Mouse (Mus musculus) adrenal gland, postnatal 4 days (tissue): Measurements from ENCODE around the gene Capns1. TPM values are rescaled to one million over a fixed set of nuclear protein-coding genes. Genes with fewer than 3 reads are reported as not detected.
A peak's percentile ranks its signal among the peaks of the same experiment; 100 is the strongest.
"Not testable (repeated sequence)": the region's sequence is repeated elsewhere in the genome, so short reads cannot be mapped to it uniquely, and the experiment has no call there.

Experiments
- DNase-seq, 2 experiments: peaks; one replicate each; pipeline ENCODE4 v3.0.0; 2021 to 2022; ENCODE audit warnings: low spot score in 2 of 2, mixed read lengths in 2 of 2
- long read RNA-seq, 2 experiments: library from polyadenylated mRNA; stranded (forward); transcript quantifications; one replicate each; pipeline ENCODE4 v2.0.0; 2021
- total RNA-seq, 2 experiments: library from RNA; stranded (reverse); gene quantifications; 2 replicates each; pipeline ENCODE4 v1.2.3; 2021

Gene Capns1
- 100 to 1,000 TPM; 418 to 431 TPM for total RNA-seq
- long read RNA-seq, experiment 1, transcript Capns1-203 (11 exons, 1,429 nt), result major isoform, 22 of 55 reads
- long read RNA-seq, experiment 1, partial matches to known transcripts, result 20 of 55 reads
- long read RNA-seq, experiment 1, other reads (novel, unspliced or antisense), result 8 of 55 reads
- long read RNA-seq, experiment 2, transcript Capns1-203 (11 exons, 1,429 nt), result major isoform, 159 of 205 reads
- long read RNA-seq, experiment 2, partial matches to known transcripts, result 24 of 205 reads
- long read RNA-seq, experiment 2, other reads (novel, unspliced or antisense), result 13 of 205 reads

DNA sequence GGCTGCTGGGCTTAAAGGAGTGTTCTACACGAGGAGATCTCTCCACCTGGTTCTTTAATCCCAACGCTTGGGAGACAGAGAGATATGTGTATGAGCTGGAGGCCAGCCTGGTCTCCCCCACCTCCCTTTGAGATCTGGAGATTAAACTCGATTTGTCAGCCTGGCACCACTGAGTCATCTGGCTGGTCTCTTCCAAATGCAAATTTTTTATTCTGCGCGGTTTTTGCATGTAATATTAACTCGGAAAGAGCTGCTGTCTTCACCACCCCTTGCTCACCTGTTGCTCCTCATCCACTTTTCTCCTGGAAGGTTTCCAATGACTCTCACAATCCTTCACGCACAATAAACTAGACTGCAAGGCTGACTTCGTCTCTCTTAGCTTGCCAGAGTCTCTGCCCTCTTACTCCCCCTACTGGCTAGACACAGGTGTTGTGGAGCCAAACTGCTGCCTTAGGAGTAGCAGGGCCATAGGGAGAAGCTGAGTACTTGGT is at the start of gene Capns1:
TSS of gene Capns1 (minus strand) at position 331 of the 491 bp plus-strand sequence.
- DNase-seq, result no peak

DNA sequence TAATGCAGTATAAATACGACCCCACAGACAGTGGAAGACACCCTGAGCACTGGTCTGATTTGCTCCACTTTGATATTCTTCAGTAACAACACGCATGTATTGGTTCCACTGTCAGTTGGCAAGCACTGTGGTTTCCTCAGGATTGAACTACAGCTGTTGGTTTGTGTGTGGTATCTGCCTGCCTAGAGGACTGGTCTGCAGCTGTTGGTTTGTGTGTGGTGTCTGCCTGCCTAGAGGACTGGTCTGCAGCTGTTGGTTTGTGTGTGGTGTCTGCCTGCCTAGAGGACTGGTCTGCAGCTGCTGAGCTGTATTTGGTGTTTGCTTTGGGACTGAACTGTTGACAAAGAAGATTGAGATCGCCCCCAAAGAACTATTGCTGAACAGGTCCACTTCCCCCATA is 38.8 kb upstream of the Capns1 start:
- DNase-seq, result not testable (repeated sequence)

DNA sequence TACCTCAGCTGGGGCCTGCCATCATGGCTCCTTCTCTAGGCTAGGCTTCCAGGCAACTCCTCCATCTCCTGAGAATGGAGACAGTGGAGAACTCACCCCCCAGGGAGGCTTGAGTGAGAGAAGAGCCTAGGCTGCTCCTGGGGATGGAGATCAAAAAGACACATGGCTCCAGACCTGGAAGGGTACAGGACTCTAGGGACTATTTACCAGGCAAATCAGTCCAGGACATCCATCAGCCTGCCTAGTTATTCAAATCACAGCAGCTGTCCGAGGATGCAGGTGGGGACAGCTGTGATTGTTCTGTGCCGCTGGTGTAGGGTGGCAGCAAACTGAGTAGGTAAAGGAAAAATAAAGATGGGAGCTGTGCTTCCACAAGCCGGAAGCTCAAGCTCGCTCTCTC is 37.0 kb upstream of the Capns1 start, which contains the start of gene Ovol3:
TSS of gene Ovol3 (minus strand) at position 101 of the 400 bp plus-strand sequence.
- DNase-seq, result no peak

DNA sequence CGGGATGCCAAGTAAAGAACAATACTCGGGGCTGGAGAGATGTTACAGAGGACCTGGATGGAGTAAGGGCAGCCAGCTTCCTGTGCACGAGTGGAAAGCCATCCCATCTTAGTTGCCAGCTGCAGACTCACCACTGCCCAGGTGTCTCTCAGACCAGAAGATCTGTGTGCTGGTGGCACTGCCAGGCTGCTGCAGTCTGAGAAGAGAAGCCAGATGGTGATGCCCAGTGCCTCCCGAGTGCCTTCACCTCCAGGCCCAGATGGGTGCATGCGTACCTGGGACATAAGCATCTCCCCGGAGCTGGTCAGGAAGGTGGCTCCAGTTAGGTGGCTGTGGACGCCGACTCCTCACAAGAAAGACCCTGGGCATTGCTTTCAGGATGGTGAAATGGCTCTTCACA is 36.5 kb upstream of the Capns1 start:
- no peak for DNase-seq

DNA sequence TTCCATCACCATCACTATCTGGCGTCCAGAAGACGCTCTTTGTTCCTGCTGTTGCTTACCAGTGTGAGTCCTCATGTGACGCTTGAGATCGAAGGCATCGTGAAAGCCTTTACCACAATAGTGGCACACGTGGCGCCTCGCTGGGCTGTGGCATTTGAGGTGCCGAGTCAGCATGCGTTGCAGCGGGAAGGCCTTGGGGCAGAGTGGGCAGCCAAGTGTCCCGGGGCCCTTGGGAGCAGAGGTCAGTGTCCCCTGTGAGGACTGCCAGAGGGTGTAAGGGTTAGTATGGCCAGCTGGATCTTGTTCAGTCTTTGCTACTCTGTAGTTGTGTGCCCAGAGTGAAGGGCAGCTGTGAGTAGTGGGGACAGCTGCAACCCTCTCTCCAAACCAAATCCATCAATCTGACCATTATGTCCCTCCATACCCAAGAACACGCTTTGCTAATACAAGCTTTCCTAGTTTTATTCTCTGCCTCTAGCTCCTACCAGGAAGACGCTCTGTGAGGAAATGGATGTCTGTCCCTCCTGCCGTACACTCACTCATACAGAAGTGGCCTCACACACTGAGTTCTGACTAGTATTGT is 35.8 kb upstream of the Capns1 start:
- DNase-seq, result no peak

DNA sequence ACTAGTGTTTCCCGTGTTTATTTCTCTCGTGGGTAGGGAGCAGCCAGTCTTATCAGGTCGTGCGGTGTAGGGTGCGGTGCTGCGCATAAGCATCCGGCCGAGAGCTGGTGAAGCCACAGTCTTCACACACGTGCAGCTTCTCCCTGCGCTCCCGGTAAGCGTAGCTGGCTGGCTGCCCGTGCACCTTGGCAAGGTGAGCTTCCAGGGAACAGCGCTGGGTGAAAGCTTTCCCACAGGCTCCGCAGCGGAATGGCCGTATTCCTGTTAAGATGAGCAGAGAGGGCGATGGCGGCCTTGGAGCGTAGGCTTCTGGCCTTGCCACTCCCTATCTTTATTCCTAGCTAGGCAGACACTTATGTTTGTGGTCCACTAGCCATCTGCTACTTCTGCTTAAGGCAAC is 34.8 kb upstream of the Capns1 start:
- DNase-seq, result no peak

DNA sequence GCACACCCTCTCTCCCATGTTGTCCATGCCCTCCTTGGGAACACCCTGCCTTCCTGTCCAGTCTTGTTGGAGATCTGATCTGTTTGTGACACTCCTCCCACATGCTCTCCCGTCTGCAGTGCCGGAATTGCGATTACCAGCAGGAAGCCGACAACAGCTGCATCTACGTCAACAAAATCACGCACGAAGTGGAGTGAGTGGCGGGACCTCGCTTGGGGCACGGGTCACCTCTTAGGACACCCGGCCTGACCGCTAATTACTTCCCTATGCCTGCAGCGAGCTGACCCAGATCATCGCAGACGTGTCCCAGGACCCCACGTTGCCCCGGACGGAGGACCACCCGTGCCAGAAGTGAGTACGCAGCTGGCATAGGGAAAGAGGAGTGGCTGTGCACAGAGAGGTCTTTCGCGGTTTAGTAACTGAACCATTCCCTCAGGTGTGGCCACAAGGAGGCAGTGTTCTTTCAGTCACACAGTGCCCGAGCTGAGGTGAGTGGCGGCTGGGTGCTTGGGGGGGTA is 34.1 kb upstream of the Capns1 start:
- DNase-seq, result peak; percentile 21 to 34

DNA sequence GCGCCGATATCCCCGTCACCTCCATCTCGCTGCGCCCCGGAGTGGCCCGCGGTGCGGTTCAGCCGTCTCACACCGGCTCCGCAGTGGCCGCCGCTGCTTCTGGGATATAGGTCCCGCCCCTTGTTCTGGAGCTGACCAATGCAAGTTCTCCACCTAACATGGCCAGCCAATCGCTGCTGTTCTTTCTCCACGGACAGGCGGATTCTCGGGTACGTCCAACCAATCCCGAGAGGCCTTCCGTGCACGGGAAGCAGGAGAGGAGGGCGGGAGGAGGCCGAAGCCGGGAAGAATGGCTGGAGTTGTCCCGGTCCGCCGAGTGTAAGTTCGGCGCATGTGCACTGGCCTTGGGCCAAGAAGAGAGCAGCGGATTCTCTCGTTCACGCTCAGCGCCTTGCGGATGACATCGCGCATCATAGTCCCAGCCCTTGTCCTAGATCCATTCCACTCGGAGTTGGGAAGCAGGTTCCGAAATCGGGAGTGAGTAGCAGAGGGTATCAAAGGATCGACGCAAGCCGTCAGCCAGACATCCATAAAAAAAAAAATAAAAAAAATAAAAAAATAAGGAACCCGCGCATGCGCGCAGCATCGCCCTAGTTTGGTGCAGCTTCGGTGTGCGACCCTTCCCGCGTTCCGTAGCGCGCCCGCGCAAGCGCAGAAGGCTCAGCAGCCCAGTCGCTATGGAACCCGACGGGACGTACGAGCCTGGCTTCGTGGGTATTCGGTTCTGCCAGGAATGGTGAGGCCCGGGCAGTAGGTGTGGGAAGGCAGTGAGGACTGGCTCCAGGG is 33.3 kb upstream of the Capns1 start, which contains the start of the genes Polr2i and Tbcb:
TSS of gene Polr2i (plus strand) at position 280 of the 786 bp plus-strand sequence.
TSS of gene Tbcb (minus strand) at position 604 of the 786 bp plus-strand sequence.
- DNase-seq, result peak; percentile 95 to 96

DNA sequence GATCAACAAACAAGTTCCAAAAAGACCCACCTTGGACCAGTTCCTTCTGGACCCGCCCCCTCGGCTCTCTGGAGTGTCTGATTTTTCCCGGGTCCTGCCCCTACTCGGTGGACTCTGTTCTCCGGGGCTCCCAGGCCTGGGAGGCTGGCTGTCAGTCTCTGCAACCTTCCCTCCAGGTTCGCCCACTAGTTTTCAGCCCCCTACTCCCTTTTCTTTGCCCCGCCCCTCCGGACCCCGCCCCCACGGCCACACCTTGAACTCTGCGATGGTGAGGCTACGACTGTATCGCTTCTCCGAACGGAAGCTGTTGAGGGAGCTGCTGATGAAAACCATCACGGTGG is 32.7 kb upstream of the Capns1 start:
- DNase-seq, result no peak

DNA sequence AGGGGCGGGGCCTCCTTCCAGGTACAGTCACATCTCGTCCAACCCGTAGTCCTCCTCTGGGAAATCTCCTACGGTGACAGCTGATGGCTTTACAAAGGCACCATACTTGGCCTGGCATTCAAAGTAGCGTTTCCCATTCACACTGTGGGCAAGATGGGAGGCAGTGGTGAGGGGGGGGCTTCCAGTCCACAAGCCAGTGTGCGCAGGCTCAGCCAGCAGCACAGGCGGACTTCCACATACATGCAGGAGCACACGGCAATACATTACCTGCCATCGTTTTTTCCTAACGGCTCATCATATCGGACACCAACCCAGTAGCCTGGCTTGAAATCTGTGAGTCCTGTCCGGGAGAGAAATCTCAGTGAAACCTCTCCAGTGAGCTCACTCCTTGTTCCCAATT is 25.6 kb upstream of the Capns1 start:
- no peak for DNase-seq

DNA sequence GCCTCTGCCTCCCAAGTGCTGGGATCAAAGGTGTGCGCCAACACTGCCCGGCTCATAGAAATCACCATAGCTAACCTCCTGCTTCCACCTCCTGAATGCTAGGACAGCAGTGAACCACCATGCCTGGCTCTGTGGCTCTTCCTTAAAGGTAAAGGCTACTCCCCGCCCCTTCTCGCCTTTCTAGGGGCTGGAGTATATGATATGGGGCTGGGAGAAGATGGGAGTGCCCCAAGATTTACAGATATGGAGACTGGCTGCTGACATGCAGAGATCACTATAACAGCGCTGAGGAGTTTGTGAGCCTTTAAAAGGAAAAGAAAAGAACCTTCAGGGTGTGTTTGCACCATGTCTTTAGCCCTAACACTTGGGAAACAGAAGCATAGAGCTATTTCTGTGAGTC is 23.6 kb upstream of the Capns1 start:
- no peak for DNase-seq

DNA sequence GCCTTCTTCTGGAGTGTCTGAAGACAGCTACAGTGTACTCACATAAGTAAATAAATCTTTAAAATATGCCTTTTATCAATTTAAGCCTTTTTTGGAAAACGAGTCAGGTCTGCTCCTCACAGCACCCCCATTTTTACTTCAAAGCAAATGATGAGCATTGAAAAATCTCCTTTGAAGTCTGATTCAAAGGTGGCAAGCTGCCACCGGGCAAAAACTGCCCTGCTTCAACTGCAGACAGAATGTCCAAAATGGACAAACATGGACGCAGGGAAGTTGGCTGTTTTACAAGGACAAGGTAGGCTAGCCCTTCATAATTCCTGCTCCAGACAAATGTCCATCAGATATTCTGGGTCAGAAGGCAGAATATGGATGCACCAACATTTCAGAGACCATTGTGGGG is 22.8 kb upstream of the Capns1 start:
- DNase-seq, result no peak

DNA sequence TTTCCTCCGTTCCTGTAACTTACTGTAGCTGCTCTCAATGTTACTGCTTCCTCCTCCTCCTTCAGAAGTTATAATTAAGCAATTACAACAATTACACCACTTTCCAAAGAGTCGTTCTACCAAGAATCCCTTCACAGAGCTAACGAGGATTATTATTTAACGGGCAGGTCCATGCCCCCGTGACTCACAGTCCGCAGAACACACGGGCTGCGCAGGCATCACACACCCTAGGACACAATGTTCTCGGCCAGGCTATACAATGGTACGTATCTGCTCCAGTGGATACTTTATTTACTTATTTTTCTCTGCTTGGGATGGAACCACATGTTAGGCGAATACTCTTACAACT is 21.4 kb upstream of the Capns1 start:
- no peak for DNase-seq

DNA sequence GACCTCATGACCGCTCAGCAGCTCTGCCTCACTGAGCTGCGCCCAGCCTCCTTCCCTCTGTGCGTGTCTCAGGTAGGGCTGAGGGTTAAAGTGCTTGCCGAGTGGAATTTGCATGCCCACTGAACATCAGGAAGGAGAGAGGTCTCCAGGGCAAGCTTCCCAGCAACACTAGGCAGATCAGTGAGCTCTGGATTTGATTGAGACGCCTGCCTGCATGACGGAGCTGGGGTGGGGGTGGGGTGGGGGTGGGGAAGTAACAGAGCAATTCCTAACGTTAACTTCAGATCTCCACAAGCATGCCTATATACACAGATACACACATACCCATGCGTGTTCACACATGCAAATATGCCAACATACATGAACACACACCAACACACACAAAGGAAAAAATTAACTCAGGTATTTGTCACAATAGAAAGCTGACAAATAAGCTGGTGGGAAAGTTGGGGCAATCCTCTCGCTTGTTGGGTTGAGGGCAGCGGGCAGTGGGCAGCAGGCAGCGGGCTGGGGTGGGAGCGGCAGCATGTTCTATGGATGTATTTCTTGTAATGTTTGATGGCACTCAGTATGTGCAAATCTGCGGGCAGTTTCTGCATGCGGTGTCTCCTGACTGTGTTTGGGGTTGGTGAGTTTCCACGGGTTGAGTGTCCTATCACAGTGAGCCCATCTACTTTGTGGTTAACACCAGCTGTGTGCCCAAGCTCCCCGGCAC is 20.8 kb upstream of the Capns1 start:
- DNase-seq, result no peak

DNA sequence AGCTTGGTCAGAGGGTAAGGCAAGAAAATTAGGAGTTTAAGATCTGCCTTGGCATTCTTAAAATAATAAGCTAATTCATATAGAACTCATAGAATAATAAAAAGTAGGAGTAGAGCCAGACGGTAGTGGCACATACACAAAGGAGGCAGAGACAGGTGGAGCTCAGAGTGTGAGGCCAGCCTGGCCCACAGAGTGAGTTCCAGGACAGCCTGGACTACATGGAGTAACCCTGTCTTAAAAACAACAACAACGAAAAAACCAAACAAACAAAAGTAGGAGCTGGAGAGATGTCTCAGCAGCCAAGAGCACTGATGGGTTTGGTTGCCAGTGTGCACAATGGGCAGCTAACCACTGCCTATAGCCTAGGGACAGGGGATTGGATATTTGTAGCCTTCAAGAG is 18.7 kb upstream of the Capns1 start:
- no peak for DNase-seq

DNA sequence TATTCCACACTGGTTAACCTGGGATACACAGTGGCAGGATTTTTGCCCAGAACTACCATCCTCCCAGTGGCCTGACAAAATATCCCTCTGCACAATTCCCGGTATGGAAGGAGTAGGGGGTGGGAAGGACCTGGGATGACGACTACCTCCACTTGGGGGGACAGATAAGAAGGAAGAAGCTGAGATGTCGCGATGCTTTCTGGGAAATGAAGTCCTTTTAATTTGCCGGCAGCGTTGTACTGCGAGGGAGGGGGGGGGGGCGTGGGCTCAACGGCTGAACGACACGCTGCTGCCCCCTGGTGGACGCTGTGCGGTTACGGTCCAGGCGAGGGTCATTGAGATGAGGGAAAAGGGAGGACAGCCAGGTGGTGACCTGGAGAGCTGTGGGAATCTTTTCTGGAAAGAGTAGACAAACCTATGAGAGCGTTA is 18.1 kb upstream of the Capns1 start:
- no peak for DNase-seq

DNA sequence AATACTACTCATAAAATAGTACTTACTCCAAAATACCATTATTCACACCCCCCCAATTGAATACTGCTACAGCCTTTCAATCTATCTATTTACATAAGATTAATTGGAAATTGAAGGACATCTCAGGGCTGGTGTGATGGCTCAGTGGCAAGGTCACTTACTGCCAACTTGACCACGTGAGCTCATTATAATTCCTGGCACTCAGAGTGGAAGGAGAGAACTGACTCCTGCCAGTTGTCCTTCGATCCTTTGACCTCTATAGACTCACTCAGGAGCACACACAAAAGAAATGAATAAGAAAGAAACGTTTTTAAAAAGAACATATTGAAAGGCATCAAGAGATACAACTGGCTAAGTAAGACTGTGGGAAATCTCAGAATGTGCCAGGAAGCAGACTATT is 17.3 kb upstream of the Capns1 start:
- no peak for DNase-seq

DNA sequence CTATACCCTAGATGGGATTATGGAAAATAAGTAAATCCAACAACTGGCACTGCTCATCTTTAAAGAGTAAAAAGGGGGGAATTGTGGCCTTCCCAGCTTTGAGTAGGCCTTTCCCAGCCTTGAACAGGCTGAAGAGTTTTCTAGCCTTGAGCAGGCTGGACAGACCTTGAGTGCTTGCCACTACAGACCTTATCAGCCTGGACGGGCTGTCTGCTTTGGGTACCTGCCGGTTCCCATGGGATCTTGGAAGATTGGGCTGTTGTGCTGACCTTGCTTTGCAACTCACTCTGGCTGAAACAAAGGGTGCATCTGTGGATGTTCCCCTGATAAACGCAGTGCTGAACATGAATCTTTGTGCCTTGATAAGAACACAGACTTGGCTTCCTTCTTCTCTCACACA is 15.3 kb upstream of the Capns1 start:
- no peak for DNase-seq

DNA sequence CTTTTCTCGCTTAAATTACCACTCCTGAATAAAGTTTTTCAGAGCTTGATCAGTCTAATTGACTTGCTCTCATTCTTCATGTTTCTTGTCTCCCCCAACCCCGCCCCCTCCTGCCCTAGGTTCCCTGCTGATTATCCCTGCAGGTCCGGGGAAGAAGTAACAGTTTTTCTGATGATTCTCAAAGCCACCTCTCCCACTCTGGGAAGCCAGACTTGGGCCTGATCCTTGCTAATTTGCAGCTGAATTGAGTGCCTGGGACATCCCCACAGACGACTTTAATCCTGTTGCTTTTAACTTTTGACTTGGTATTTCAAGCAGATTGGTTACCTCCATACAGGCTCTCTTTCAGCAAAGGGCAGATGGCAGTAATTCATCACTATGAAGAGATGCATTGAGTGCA is 12.4 kb upstream of the Capns1 start:
- no peak for DNase-seq

DNA sequence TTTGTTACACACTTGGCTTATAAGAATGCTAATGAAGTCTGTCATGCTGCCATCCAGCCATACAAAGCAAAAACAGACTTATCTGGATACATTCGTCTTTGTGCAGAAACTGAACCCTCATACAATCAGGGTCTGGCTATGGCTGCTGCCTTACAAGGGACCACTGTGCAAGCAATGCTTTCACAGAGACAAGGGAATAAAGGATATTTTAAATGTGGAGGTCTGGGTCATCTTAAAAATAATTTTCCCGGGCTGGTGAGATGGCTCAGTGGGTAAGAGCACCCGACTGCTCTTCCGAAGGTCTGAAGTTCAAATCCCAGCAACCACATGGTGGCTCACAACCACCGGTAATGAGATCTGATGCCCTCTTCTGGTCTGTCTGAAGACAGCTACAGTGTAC is 7.8 kb upstream of the Capns1 start:
- not testable (repeated sequence) for DNase-seq

DNA sequence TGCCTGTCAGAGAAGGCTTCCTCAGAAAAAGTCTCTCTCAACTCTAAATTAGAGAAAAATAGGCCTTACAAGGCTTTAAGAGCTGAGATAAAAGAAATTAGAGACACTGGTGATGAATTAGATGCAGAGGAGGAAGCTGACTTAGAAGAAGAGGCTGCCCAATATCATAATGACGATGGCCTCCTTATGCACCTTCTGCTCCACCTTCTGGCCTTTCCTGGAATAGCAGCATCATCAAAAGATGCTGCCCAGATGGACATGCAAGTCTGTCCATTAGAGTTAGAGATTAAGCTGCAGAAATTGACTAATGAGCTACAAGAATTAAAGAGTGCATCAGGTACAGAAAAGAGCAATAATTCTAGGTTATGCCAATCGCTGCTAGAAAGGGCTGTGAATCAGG is 6.8 kb upstream of the Capns1 start:
- no peak for DNase-seq
